In genomic region chr14:23437467-23437866, GRCm38 (mm10) we compare ENCODE assay signal across 25 mouse cellular contexts.
DNase-seq lines count a peak whose midpoint lies in the region; ATAC-seq and TF ChIP-seq lines count a peak whose summit lies in the region.
"Had no signal": no experiment of that assay in that cellular context is flagged by ENCODE, and none has a peak within 500 bp of the region (broad histone marks: within the 10 kb centered on the region; RNA-seq: fewer than 3 reads in every experiment).

No protein-coding gene starts in this region.

- DNase-seq in liver, adult 2 months (ENCODE audit: extremely low read depth, low read depth, low spot score), result peak; percentile 45
- DNase-seq in liver, embryonic 11.5 days (ENCODE audit: low spot score), result no peak
- DNase-seq in adrenal gland, adult 2 months, result no peak
- DNase-seq in kidney, adult 8-10 months, result no peak
- DNase-seq: adrenal gland, postnatal 10 days; adrenal gland, postnatal 36 days; cerebellum, adult 18-20 months; cerebellum, adult 9-10 months; cerebellum, postnatal 14 days; gastrocnemius, adult 2 months; gastrocnemius, postnatal 14 days; heart, adult 11 months; heart, postnatal 10 days; heart, postnatal 36 days had no signal

- H3K4me1 ChIP-seq in liver, adult 2 months (ENCODE audit: control insufficient read depth, insufficient read depth, low read length), result peaks cover 2% of the 10 kb centered on the region; the same call in 1 of the 2 replicates
- no peaks in the 10 kb centered on the region for H3K4me1 ChIP-seq in liver, embryonic 11.5 days (replicated peaks; ENCODE audit: control insufficient read depth, insufficient read depth, low read length)
- peaks cover 5% of the 10 kb centered on the region; the same call in 1 of the 2 replicates for H3K4me1 ChIP-seq in intestine, embryonic 16.5 days (ENCODE audit: control insufficient read depth, insufficient read depth, low read length)
- H3K4me1 ChIP-seq in small intestine, adult 2 months (ENCODE audit: control insufficient read depth, insufficient read depth, insufficient read length, low read length), result no peaks in the 10 kb centered on the region; the same call in 1 of the 2 replicates
- H3K4me1 ChIP-seq: forebrain, embryonic 13.5 days; heart, embryonic 12.5 days; heart, embryonic 15.5 days; hindbrain, embryonic 10.5 days; hindbrain, embryonic 13.5 days had no signal

- no peak for TF ChIP-seq CTCF in liver, adult 2 months (IDR thresholded peaks at IDR 0.05; ENCODE audit: low read depth, low read length)
- TF ChIP-seq CTCF in small intestine, adult 2 months (IDR thresholded peaks at IDR 0.05; ENCODE audit: extremely low read depth, insufficient read length, insufficient replicate concordance, low read depth, low read length), result no peak

- H3K9ac ChIP-seq in liver, adult 2 months (ENCODE audit: low read depth, low read length), result no peak overlapping the region
- no peak overlapping the region for H3K9ac ChIP-seq in liver, embryonic 11.5 days (ENCODE audit: low read depth, low read length)
- no peak overlapping the region for H3K9ac ChIP-seq in intestine, embryonic 16.5 days (ENCODE audit: low read depth, low read length)
- H3K9ac ChIP-seq: forebrain, embryonic 13.5 days; heart, embryonic 12.5 days; heart, embryonic 15.5 days; hindbrain, embryonic 13.5 days had no signal

- H3K27me3 ChIP-seq in liver, adult 2 months (ENCODE audit: control insufficient read depth, insufficient read depth, low read length), result no peaks in the 10 kb centered on the region
- H3K27me3 ChIP-seq in liver, embryonic 11.5 days (replicated peaks; ENCODE audit: control insufficient read depth, insufficient read depth, low read length), result no peaks in the 10 kb centered on the region
- no peaks in the 10 kb centered on the region for H3K27me3 ChIP-seq in intestine, embryonic 16.5 days (replicated peaks; ENCODE audit: control insufficient read depth, insufficient read depth, low read length)
- H3K27me3 ChIP-seq in small intestine, adult 2 months (ENCODE audit: control insufficient read depth, insufficient read depth, low read length), result no peaks in the 10 kb centered on the region
- H3K27me3 ChIP-seq: forebrain, embryonic 13.5 days; heart, embryonic 12.5 days; heart, embryonic 15.5 days had no signal

- no peaks in the 10 kb centered on the region for H3K9me3 ChIP-seq in liver, embryonic 11.5 days (ENCODE audit: control insufficient read depth, low read length)
- H3K9me3 ChIP-seq in intestine, embryonic 16.5 days (ENCODE audit: control insufficient read depth, low read length), result no peaks in the 10 kb centered on the region
- H3K9me3 ChIP-seq: forebrain, embryonic 10.5 days; forebrain, embryonic 13.5 days; heart, embryonic 12.5 days; heart, embryonic 15.5 days; hindbrain, embryonic 10.5 days; hindbrain, embryonic 13.5 days had no signal

- H3K4me3 ChIP-seq in liver, adult 2 months (ENCODE audit: insufficient read depth, low read depth, low read length), result no peak overlapping the region
- no peak overlapping the region for H3K4me3 ChIP-seq in liver, embryonic 11.5 days (ENCODE audit: low read depth, low read length)
- H3K4me3 ChIP-seq in intestine, embryonic 16.5 days (ENCODE audit: low read length), result no peak overlapping the region
- no peak overlapping the region for H3K4me3 ChIP-seq in small intestine, adult 2 months (ENCODE audit: low read depth, low read length)
- H3K4me3 ChIP-seq: forebrain, embryonic 10.5 days; forebrain, embryonic 13.5 days; gastrocnemius, adult 2 months; heart, embryonic 12.5 days; heart, embryonic 15.5 days; hindbrain, embryonic 10.5 days; hindbrain, embryonic 13.5 days had no signal

- H3K79me2 ChIP-seq in liver, adult 2 months (ENCODE audit: control insufficient read depth, insufficient read depth, low read length), result no peaks in the 10 kb centered on the region

- H3K4me2 ChIP-seq in liver, embryonic 11.5 days, result no peak overlapping the region
- H3K4me2 ChIP-seq in intestine, embryonic 16.5 days (ENCODE audit: low read depth, low read length), result no peak overlapping the region
- H3K4me2 ChIP-seq: forebrain, embryonic 13.5 days; heart, embryonic 12.5 days; heart, embryonic 15.5 days; hindbrain, embryonic 13.5 days had no signal

- TF ChIP-seq POLR2A in liver, adult 2 months (IDR thresholded peaks at IDR 0.05; ENCODE audit: extremely low read depth, insufficient read depth, low read length), result no peak
- no peak for TF ChIP-seq POLR2A in small intestine, adult 2 months (IDR thresholded peaks at IDR 0.05; ENCODE audit: low read depth, low read length)

- H3K36me3 ChIP-seq in liver, adult 2 months (ENCODE audit: control insufficient read depth, insufficient read depth, low read length), result no peaks in the 10 kb centered on the region
- H3K36me3 ChIP-seq in liver, embryonic 11.5 days (ENCODE audit: control insufficient read depth, insufficient read depth, low read length), result no peaks in the 10 kb centered on the region
- no peaks in the 10 kb centered on the region for H3K36me3 ChIP-seq in intestine, embryonic 16.5 days (ENCODE audit: control insufficient read depth, insufficient read depth, low read length)
- H3K36me3 ChIP-seq in small intestine, adult 2 months (ENCODE audit: control insufficient read depth, insufficient read depth, low read length), result no peaks in the 10 kb centered on the region
- H3K36me3 ChIP-seq: forebrain, embryonic 10.5 days; heart, embryonic 12.5 days; heart, embryonic 15.5 days; hindbrain, embryonic 10.5 days had no signal

- 18% methylated on average over 3 of the region's 3 CpGs for WGBS in liver, adult 2 months
- 63% methylated on average over 3 of the region's 3 CpGs for WGBS in liver, embryonic 11.5 days
- WGBS in intestine, embryonic 16.5 days, result 65% methylated on average over 3 of the region's 3 CpGs
- 18% methylated on average over 3 of the region's 3 CpGs for WGBS in small intestine, adult 2 months

- no peak for ATAC-seq in liver, embryonic 11.5 days (replicated peaks; ENCODE audit: low FRiP score)
- ATAC-seq in intestine, embryonic 16.5 days, result peak; percentile 94
- ATAC-seq: activated CD4-positive, CD25-positive, alpha-beta regulatory T cell, adult 4 months; forebrain, embryonic 13.5 days; forebrain, embryonic 16.5 days; hindbrain, embryonic 16.5 days had no signal

- H3K27ac ChIP-seq in liver, adult 2 months (replicated peaks; ENCODE audit: insufficient read depth, low read depth, low read length), result no peak overlapping the region
- no peak overlapping the region for H3K27ac ChIP-seq in liver, embryonic 11.5 days (ENCODE audit: low read depth, low read length)
- H3K27ac ChIP-seq in intestine, embryonic 16.5 days (ENCODE audit: low read length), result no peak overlapping the region; the same call in 1 of the 2 replicates
- peak overlapping the region; percentile 22; the same call in 1 of the 2 replicates for H3K27ac ChIP-seq in small intestine, adult 2 months (ENCODE audit: insufficient read depth, low read depth, low read length)
- H3K27ac ChIP-seq: forebrain, embryonic 10.5 days; forebrain, embryonic 13.5 days; gastrocnemius, adult 2 months; heart, embryonic 15.5 days; hindbrain, embryonic 10.5 days; hindbrain, embryonic 13.5 days had no signal
